In genomic region chr12:35027533-35027932, GRCm38 (mm10) we compare ENCODE assay signal across 39 mouse cellular contexts. TPM values are rescaled to one million over a fixed set of nuclear protein-coding genes. Genes with fewer than 3 reads are reported as not detected.
"Had no signal": no experiment of that assay in that cellular context is flagged by ENCODE, and none has a peak within 500 bp of the region (broad histone marks: within the 10 kb centered on the region; RNA-seq: fewer than 3 reads in every experiment).

No protein-coding gene starts in this region.

- H3K4me3 ChIP-seq: heart, embryonic 10.5 days; heart, embryonic 12.5 days; heart, embryonic 13.5 days; heart, embryonic 15.5 days; hindbrain, embryonic 10.5 days; hindbrain, embryonic 12.5 days; hindbrain, embryonic 13.5 days; hindbrain, embryonic 15.5 days; intestine, embryonic 15.5 days; layer of hippocampus, adult 2 months; left cerebral cortex, adult 2 months had no signal

- H3K4me1 ChIP-seq: heart, embryonic 10.5 days; heart, embryonic 12.5 days; heart, embryonic 13.5 days; heart, embryonic 15.5 days; hindbrain, embryonic 10.5 days; hindbrain, embryonic 12.5 days; hindbrain, embryonic 13.5 days; hindbrain, embryonic 15.5 days; intestine, embryonic 15.5 days had no signal

- H3K27me3 ChIP-seq: heart, embryonic 12.5 days; heart, embryonic 13.5 days; heart, embryonic 15.5 days; hindbrain, embryonic 12.5 days; hindbrain, embryonic 13.5 days; hindbrain, embryonic 15.5 days; intestine, embryonic 15.5 days had no signal

- ATAC-seq: hindbrain, embryonic 16.5 days; hindbrain, postnatal 0 days; inflammation-experienced regulatory T-cells, adult 6 months; intestine, embryonic 15.5 days; intestine, embryonic 16.5 days; intestine, postnatal 0 days had no signal

- H3K4me2 ChIP-seq: heart, embryonic 11.5 days; heart, embryonic 12.5 days; heart, embryonic 13.5 days; heart, embryonic 15.5 days; hindbrain, embryonic 12.5 days; hindbrain, embryonic 13.5 days; hindbrain, embryonic 14.5 days; hindbrain, embryonic 15.5 days; intestine, embryonic 15.5 days had no signal

- DNase-seq: heart, postnatal 10 days; heart, postnatal 14 days; heart, postnatal 36 days; heart, postnatal 4 days; kidney, adult 11 months; kidney, adult 18-20 months; kidney, adult 2 months; kidney, adult 8-10 months; kidney, adult 9 months; kidney, postnatal 10 days; kidney, postnatal 14 days; kidney, postnatal 25 days; layer of hippocampus, adult 9-11 months; layer of hippocampus, postnatal 36 days had no signal

- H3K27ac ChIP-seq: heart, embryonic 10.5 days; heart, embryonic 13.5 days; heart, embryonic 15.5 days; hindbrain, embryonic 10.5 days; hindbrain, embryonic 12.5 days; hindbrain, embryonic 13.5 days; hindbrain, embryonic 14.5 days; hindbrain, embryonic 15.5 days; hindbrain, postnatal 0 days; intestine, embryonic 15.5 days; kidney, postnatal 0 days; layer of hippocampus, adult 2 months; left cerebral cortex, adult 2 months had no signal

- H3K9ac ChIP-seq: heart, embryonic 12.5 days; heart, embryonic 13.5 days; heart, embryonic 15.5 days; hindbrain, embryonic 12.5 days; hindbrain, embryonic 13.5 days; hindbrain, embryonic 14.5 days; hindbrain, embryonic 15.5 days; intestine, embryonic 15.5 days had no signal

- H3K9me3 ChIP-seq: heart, embryonic 10.5 days; heart, embryonic 12.5 days; heart, embryonic 13.5 days; heart, embryonic 15.5 days; hindbrain, embryonic 10.5 days; hindbrain, embryonic 12.5 days; hindbrain, embryonic 13.5 days; hindbrain, embryonic 15.5 days; intestine, embryonic 15.5 days had no signal

- H3K36me3 ChIP-seq: heart, embryonic 10.5 days; heart, embryonic 12.5 days; heart, embryonic 13.5 days; heart, embryonic 15.5 days; hindbrain, embryonic 10.5 days; hindbrain, embryonic 12.5 days; hindbrain, embryonic 13.5 days; hindbrain, embryonic 15.5 days; intestine, embryonic 15.5 days had no signal

RNA-seq across cellular contexts. Expression of gene Prps1l1, which starts 43.0 kb away (rescaled TPM):
- polyA plus RNA-seq: heart, embryonic 10.5 days; heart, embryonic 11.5 days; heart, embryonic 12.5 days; heart, embryonic 13.5 days; heart, embryonic 14.5 days; heart, embryonic 15.5 days; heart, postnatal 0 days; hindbrain, embryonic 10.5 days; hindbrain, embryonic 11.5 days; hindbrain, embryonic 12.5 days; hindbrain, embryonic 13.5 days; hindbrain, embryonic 14.5 days; hindbrain, embryonic 15.5 days; hindbrain, embryonic 16.5 days; hindbrain, postnatal 0 days; intestine, embryonic 14.5 days; intestine, embryonic 15.5 days; intestine, embryonic 16.5 days; intestine, postnatal 0 days; kidney, adult 2 months; kidney, embryonic 16.5 days; kidney, postnatal 0 days; large intestine, adult 2 months had no signal
